Mouse (Mus musculus) neural tube, embryonic 11.5 days (tissue): ENCODE data around the gene 9130213A22Rik. TPM values are rescaled to one million over a fixed set of nuclear protein-coding genes. Genes with fewer than 3 reads are reported as not detected.

ENCODE experiments used
- ATAC-seq: fragments of 200-750 bp; cut with Nextera tagmentation; 2 replicates; pipeline ENCODE4 v1.8.0; 2017; ENCODE audit warnings: moderate number of reproducible peaks, mild to moderate bottlenecking, moderate TSS enrichment, moderate library complexity; ENCODE audit not compliant: insufficient read depth, low FRiP score, low TSS enrichment
- DNase-seq: peaks from one replicate; pipeline ENCODE4 v3.0.0-alpha.2; 2015; ENCODE audit warnings: low spot score
- H3K27ac ChIP-seq: fragments of 300-500 bp; sonication (generic); 2 replicates; pipeline ENCODE4 v1.5.1; 2014; ENCODE audit warnings: low read depth, mild to moderate bottlenecking, low read length
- H3K27me3 ChIP-seq: fragments of 300-500 bp; sonication (generic); 2 replicates; pipeline ENCODE4 v1.6.1; 2014; ENCODE audit warnings: mild to moderate bottlenecking, low read length, mixed read lengths; ENCODE audit not compliant: control insufficient read depth, insufficient read depth
- H3K36me3 ChIP-seq: fragments of 300-500 bp; sonication (generic); 2 replicates; pipeline ENCODE4 v1.6.1; 2014; ENCODE audit warnings: mild to moderate bottlenecking, low read length, moderate library complexity, mixed read lengths; ENCODE audit not compliant: control insufficient read depth, insufficient read depth
- H3K4me1 ChIP-seq: fragments of 300-500 bp; sonication (generic); 2 replicates; pipeline ENCODE4 v1.6.1; 2014; ENCODE audit warnings: low read length, mixed read lengths; ENCODE audit not compliant: control insufficient read depth, insufficient read depth
- H3K4me2 ChIP-seq: fragments of 300-500 bp; sonication (generic); 2 replicates; pipeline ENCODE4 v1.6.1; 2014; ENCODE audit warnings: low read depth, mild to moderate bottlenecking, moderate library complexity
- H3K4me3 ChIP-seq: fragments of 300-500 bp; sonication (generic); 2 replicates; pipeline ENCODE4 v1.5.1; 2014; ENCODE audit warnings: low read depth, low read length
- H3K9ac ChIP-seq: fragments of 300-500 bp; sonication (generic); 2 replicates; pipeline ENCODE4 v1.6.1; 2014; ENCODE audit warnings: mild to moderate bottlenecking, low read length
- H3K9me3 ChIP-seq: fragments of 300-500 bp; sonication (generic); 2 replicates; pipeline ENCODE4 v1.6.1; 2016; ENCODE audit warnings: low read length; ENCODE audit not compliant: control insufficient read depth
- WGBS: fragments of 180-500 bp; shearing (Covaris S2); extraction: QIAGEN DNeasy Blood & Tissue Kit; methylation state at CpG from one replicate; pipeline ENCODE4 v1.1.7; 2014; 5-methylcytosine and 5-hydroxymethylcytosine counted together
- polyA plus RNA-seq: library from polyadenylated mRNA; unstranded; fragments of >200 nt; fragmentation: Nextera tagmentation; extraction: Ambion mirVana; gene quantifications from 2 replicates; pipeline ENCODE4 v1.2.1, GENCODE M21; 2014

The 9130213A22Rik gene
- polyA plus RNA-seq, 1 experiment from 2014 or later = not detected

GRCm38 (mm10) chr11:69088856-69089615, 33.4 kb downstream of the 9130213A22Rik start:
- Histone ChIP-seq H3K4me1 (peaks cover 10% of the 10 kb centered on the region), H3K27ac (peak overlapping the region; percentile 89), H3K27me3 (no peaks in the 10 kb centered on the region), H3K4me3 (peak overlapping the region; percentile 96), H3K4me2 (peak overlapping the region; percentile 99), H3K9ac (peak overlapping the region; percentile 99), H3K36me3 (no peaks in the 10 kb centered on the region), H3K9me3 (no peaks in the 10 kb centered on the region)
- WGBS = 13% methylated on average over 25 of the region's 25 CpGs
- DNase-seq (no peak), ATAC-seq (0 out of 2 replicates have a peak, but pooled peaks have one; percentile 20)

GRCm38 (mm10) chr11:69088103-69088855, 34.1 kb downstream of the 9130213A22Rik start, which contains the start of gene Vamp2:
Gene Vamp2, plus strand, starts transcription at chr11:69088490.
- H3K27me3 ChIP-seq = no peaks in the 10 kb centered on the region
- no peaks in the 10 kb centered on the region for H3K9me3 ChIP-seq
- no peaks in the 10 kb centered on the region for H3K36me3 ChIP-seq
- H3K4me1 ChIP-seq = peaks cover 10% of the 10 kb centered on the region
- H3K27ac ChIP-seq = peak within 1 kb of the TSS; percentile 89
- WGBS = 1% methylated on average over 49 of the region's 67 CpGs
- DNase-seq = peak; percentile 96
- H3K9ac ChIP-seq = peak within 1 kb of the TSS; percentile 99
- peak within 1 kb of the TSS; percentile 96 for H3K4me3 ChIP-seq
- ATAC-seq = peak; percentile 86
- H3K4me2 ChIP-seq = peak within 1 kb of the TSS; percentile 99

- WGBS = 77% methylated on average over 2 of the region's 2 CpGs
- Histone ChIP-seq H3K4me3 (peak overlapping the region; percentile 96; the same call in 1 of the 2 replicates), H3K4me1 (peaks cover 10% of the 10 kb centered on the region), H3K4me2 (no peak overlapping the region), H3K9me3 (no peaks in the 10 kb centered on the region), H3K27me3 (no peaks in the 10 kb centered on the region), H3K36me3 (no peaks in the 10 kb centered on the region), H3K27ac (no peak overlapping the region), H3K9ac (no peak overlapping the region; the same call in 1 of the 2 replicates)
- no peak for ATAC-seq
- no peak for DNase-seq
Measured at GRCm38 (mm10) chr11:69087597-69087996, 34.8 kb downstream of the 9130213A22Rik start.

GRCm38 (mm10) chr11:69087082-69087481, 35.3 kb downstream of the 9130213A22Rik start:
- Histone ChIP-seq H3K27me3 (no peaks in the 10 kb centered on the region), H3K9ac (no peak overlapping the region), H3K4me1 (peaks cover 10% of the 10 kb centered on the region), H3K4me2 (no peak overlapping the region), H3K4me3 (no peak overlapping the region), H3K9me3 (no peaks in the 10 kb centered on the region), H3K27ac (peak overlapping the region; percentile 40; the same call in 1 of the 2 replicates), H3K36me3 (no peaks in the 10 kb centered on the region)
- DNase-seq = no peak
- 30% methylated on average over 4 of the region's 4 CpGs for WGBS
- no peak for ATAC-seq

- Histone ChIP-seq H3K4me3 (no peak overlapping the region), H3K4me2 (no peak overlapping the region), H3K9me3 (no peaks in the 10 kb centered on the region), H3K27ac (no peak overlapping the region), H3K27me3 (no peaks in the 10 kb centered on the region), H3K36me3 (no peaks in the 10 kb centered on the region), H3K9ac (no peak overlapping the region), H3K4me1 (peaks cover 10% of the 10 kb centered on the region)
- 67% methylated on average over 6 of the region's 6 CpGs for WGBS
- no peak for DNase-seq
- ATAC-seq = no peak
Measured at GRCm38 (mm10) chr11:69086390-69086789, 36.0 kb downstream of the 9130213A22Rik start.

- Histone ChIP-seq H3K36me3 (no peaks in the 10 kb centered on the region), H3K4me1 (peaks cover 10% of the 10 kb centered on the region), H3K4me2 (no peak overlapping the region), H3K27ac (no peak overlapping the region), H3K9me3 (no peaks in the 10 kb centered on the region), H3K4me3 (no peak overlapping the region), H3K9ac (no peak overlapping the region), H3K27me3 (no peaks in the 10 kb centered on the region)
- no peak for DNase-seq
- 69% methylated on average over 6 of the region's 6 CpGs for WGBS
- no peak for ATAC-seq
Measured at GRCm38 (mm10) chr11:69085608-69086007, 36.8 kb downstream of the 9130213A22Rik start.

- Histone ChIP-seq H3K9me3 (no peaks in the 10 kb centered on the region), H3K9ac (no peak overlapping the region), H3K4me1 (no peaks in the 10 kb centered on the region), H3K4me2 (no peak overlapping the region), H3K27me3 (no peaks in the 10 kb centered on the region), H3K36me3 (no peaks in the 10 kb centered on the region), H3K27ac (no peak overlapping the region), H3K4me3 (no peak overlapping the region)
- WGBS = 81% methylated on average over 7 of the region's 7 CpGs
- ATAC-seq = no peak
- DNase-seq = no peak
Measured at GRCm38 (mm10) chr11:69081613-69082012, 40.8 kb downstream of the 9130213A22Rik start.

- WGBS = 83% methylated on average over 8 of the region's 8 CpGs
- DNase-seq = no peak
Measured at GRCm38 (mm10) chr11:69080855-69081222, 41.5 kb downstream of the 9130213A22Rik start.

More at GRCm38 (mm10) chr11:69080855-69081222, 41.5 kb downstream of the 9130213A22Rik start:
- H3K9me3 ChIP-seq = no peaks in the 10 kb centered on the region
- H3K27me3 ChIP-seq = no peaks in the 10 kb centered on the region
- no peak overlapping the region for H3K9ac ChIP-seq
- no peak for ATAC-seq
- no peaks in the 10 kb centered on the region for H3K36me3 ChIP-seq
- H3K4me1 ChIP-seq = no peaks in the 10 kb centered on the region
- no peak overlapping the region for H3K4me3 ChIP-seq
- no peak overlapping the region for H3K4me2 ChIP-seq
- H3K27ac ChIP-seq = no peak overlapping the region
